Mouse (Mus musculus): ENCODE data around the gene Dnajb8. TPM values are rescaled to one million over a fixed set of nuclear protein-coding genes. Genes with fewer than 3 reads are reported as not detected.

The Dnajb8 gene
- polyA plus RNA-seq, 1 experiment from 2014 or later = not detected

- H3K9ac ChIP-seq (ENCODE audit: low read length) = no peak overlapping the region
- 55% methylated on average over 6 of the region's 6 CpGs for WGBS
- no peak overlapping the region for H3K4me2 ChIP-seq (ENCODE audit: low read length)
- peaks cover 5% of the 10 kb centered on the region; the same call in 1 of the 2 replicates for H3K4me1 ChIP-seq (ENCODE audit: control insufficient read depth, insufficient read depth, low read length)
- H3K9me3 ChIP-seq (replicated peaks; ENCODE audit: control insufficient read depth, low read length) = no peaks in the 10 kb centered on the region
- DNase-seq (ENCODE audit: low spot score) (no peak), ATAC-seq (no peak)
- no peaks in the 10 kb centered on the region for H3K36me3 ChIP-seq (ENCODE audit: control insufficient read depth, insufficient read depth, low read length)
- no peak overlapping the region for H3K4me3 ChIP-seq (ENCODE audit: low read depth, low read length)
- no peaks in the 10 kb centered on the region; the same call in 1 of the 2 replicates for H3K27me3 ChIP-seq (replicated peaks; ENCODE audit: control insufficient read depth, insufficient read depth, low read length)
- no peak overlapping the region for H3K27ac ChIP-seq (ENCODE audit: low read depth, low read length)
Measured at GRCm38 (mm10) chr6:88232221-88232620, 10.2 kb downstream of the Dnajb8 start.

DNA sequence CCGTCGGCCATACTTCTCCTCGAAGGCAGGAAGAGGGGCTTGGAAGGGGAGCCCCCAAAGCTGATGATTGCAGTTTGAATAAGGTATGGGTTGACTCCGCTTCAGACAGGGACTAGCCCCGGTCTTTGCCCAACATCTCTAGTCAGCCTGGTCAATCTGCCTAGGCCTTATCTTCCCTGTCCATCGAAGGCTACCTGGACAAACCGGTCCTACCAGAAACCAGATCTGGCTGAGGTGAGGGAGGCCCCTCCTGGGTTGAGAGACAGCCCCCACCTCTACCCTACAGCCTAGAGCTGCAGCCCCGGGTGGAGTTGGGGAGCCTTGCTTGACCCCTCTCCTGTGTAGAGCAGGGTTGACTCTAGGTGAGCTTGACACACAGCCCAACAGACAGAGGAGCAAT lies 11.9 kb downstream of the Dnajb8 start:
- H3K4me1 ChIP-seq (ENCODE audit: control insufficient read depth, insufficient read depth, low read length) = peaks cover 5% of the 10 kb centered on the region; the same call in 1 of the 2 replicates
- H3K27ac ChIP-seq (ENCODE audit: low read depth, low read length) = no peak overlapping the region
- no peaks in the 10 kb centered on the region; the same call in 1 of the 2 replicates for H3K27me3 ChIP-seq (replicated peaks; ENCODE audit: control insufficient read depth, insufficient read depth, low read length)
- no peak for ATAC-seq
- no peaks in the 10 kb centered on the region for H3K9me3 ChIP-seq (replicated peaks; ENCODE audit: control insufficient read depth, low read length)
- WGBS = 88% methylated on average over 8 of the region's 8 CpGs
- no peak overlapping the region for H3K4me3 ChIP-seq (ENCODE audit: low read depth, low read length)
- H3K36me3 ChIP-seq (ENCODE audit: control insufficient read depth, insufficient read depth, low read length) = no peaks in the 10 kb centered on the region
- no peak for DNase-seq (ENCODE audit: low spot score)
- no peak overlapping the region for H3K9ac ChIP-seq (ENCODE audit: low read length)
- no peak overlapping the region for H3K4me2 ChIP-seq (ENCODE audit: low read length)

DNA sequence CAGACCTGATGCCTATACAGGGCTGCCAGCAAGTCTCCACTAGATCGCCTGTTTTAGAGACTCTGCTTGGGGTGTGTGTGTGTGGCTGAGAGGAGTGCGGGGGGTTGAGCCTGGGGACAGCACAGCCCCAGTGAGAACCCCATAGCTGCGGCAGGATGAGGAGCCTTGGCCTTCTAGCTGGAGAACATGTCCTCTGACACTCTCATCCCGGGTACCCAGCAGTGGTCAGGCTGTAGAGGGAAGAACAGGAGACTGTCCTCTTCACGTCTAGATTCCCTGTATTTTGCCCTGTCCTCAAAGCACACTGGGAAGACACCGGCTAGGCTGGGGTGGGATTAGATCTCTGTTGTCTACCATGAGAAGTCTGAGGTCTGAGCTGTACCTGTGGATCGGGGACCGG lies 13.4 kb downstream of the Dnajb8 start:
- no peak for DNase-seq (ENCODE audit: low spot score)
- no peak for ATAC-seq
- H3K27me3 ChIP-seq (replicated peaks; ENCODE audit: control insufficient read depth, insufficient read depth, low read length) = no peaks in the 10 kb centered on the region; the same call in 1 of the 2 replicates
- peak overlapping the region; percentile 48; the same call in 1 of the 2 replicates for H3K4me2 ChIP-seq (ENCODE audit: low read length)
- WGBS = 19% methylated on average over 8 of the region's 8 CpGs
- no peaks in the 10 kb centered on the region for H3K36me3 ChIP-seq (ENCODE audit: control insufficient read depth, insufficient read depth, low read length)
- no peak overlapping the region for H3K9ac ChIP-seq (ENCODE audit: low read length)
- H3K4me3 ChIP-seq (ENCODE audit: low read depth, low read length) = no peak overlapping the region
- H3K9me3 ChIP-seq (replicated peaks; ENCODE audit: control insufficient read depth, low read length) = no peaks in the 10 kb centered on the region
- no peak overlapping the region for H3K27ac ChIP-seq (ENCODE audit: low read depth, low read length)
- H3K4me1 ChIP-seq (ENCODE audit: control insufficient read depth, insufficient read depth, low read length) = peaks cover 5% of the 10 kb centered on the region; the same call in 1 of the 2 replicates

DNA sequence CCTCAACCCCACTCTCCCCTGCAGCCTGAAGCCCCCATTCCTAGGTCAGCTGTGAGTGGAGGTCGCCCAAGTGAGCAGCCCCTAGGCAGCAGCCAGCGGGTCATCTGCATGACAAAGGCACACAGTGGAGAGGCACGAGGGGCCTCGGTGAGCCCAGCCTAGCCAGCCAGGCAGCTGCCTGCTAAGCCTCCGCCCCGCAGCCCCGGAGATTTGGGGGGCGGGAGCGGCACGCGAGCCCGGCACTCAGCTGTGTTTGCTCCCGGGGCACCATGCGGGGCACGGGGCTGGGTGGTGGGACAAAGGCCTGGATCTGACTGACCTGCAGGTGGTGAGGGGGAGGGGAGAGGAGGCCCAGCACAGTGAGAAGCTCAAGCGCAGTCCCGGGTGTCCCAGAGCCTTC lies 13.9 kb downstream of the Dnajb8 start:
- 0% methylated on average over 17 of the region's 17 CpGs for WGBS
- H3K4me1 ChIP-seq (ENCODE audit: control insufficient read depth, insufficient read depth, low read length) = peaks cover 5% of the 10 kb centered on the region; the same call in 1 of the 2 replicates
- ATAC-seq (peak; percentile 72), DNase-seq (ENCODE audit: low spot score) (peak; percentile 69)
- peak overlapping the region; percentile 37 for H3K9ac ChIP-seq (ENCODE audit: low read length)
- H3K27me3 ChIP-seq (replicated peaks; ENCODE audit: control insufficient read depth, insufficient read depth, low read length) = no peaks in the 10 kb centered on the region; the same call in 1 of the 2 replicates
- H3K36me3 ChIP-seq (ENCODE audit: control insufficient read depth, insufficient read depth, low read length) = no peaks in the 10 kb centered on the region
- H3K4me2 ChIP-seq (ENCODE audit: low read length) = peak overlapping the region; percentile 48
- H3K4me3 ChIP-seq (ENCODE audit: low read depth, low read length) = no peak overlapping the region
- H3K27ac ChIP-seq (ENCODE audit: low read depth, low read length) = no peak overlapping the region
- H3K9me3 ChIP-seq (replicated peaks; ENCODE audit: control insufficient read depth, low read length) = no peaks in the 10 kb centered on the region

DNA sequence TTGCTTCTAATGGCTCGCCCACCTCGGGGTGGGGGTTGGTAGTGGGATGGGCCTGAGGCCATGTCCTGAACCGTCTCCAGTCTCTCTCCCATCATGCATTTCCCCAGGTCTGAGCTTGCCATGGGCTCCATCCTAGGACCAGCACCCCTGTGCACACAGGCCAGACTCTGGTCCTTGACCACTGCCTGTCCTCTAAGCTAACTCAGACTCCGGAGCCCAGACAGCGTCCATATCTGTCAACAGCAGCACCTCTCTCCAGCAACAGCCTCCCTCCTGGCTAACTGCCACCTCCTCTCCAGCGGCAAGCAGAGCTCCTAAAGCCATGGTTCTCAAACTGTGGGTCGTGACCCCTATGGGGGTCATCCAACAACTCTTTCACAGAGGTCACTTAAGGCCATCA lies 14.4 kb downstream of the Dnajb8 start:
- no peak for DNase-seq (ENCODE audit: low spot score)
- Histone ChIP-seq H3K9ac (ENCODE audit: low read length) (no peak overlapping the region; the same call in 1 of the 2 replicates), H3K4me1 (ENCODE audit: control insufficient read depth, insufficient read depth, low read length) (peaks cover 5% of the 10 kb centered on the region; the same call in 1 of the 2 replicates), H3K27me3 (replicated peaks; ENCODE audit: control insufficient read depth, insufficient read depth, low read length) (no peaks in the 10 kb centered on the region; the same call in 1 of the 2 replicates), H3K4me3 (ENCODE audit: low read depth, low read length) (no peak overlapping the region), H3K36me3 (ENCODE audit: control insufficient read depth, insufficient read depth, low read length) (no peaks in the 10 kb centered on the region), H3K27ac (ENCODE audit: low read depth, low read length) (no peak overlapping the region), H3K4me2 (ENCODE audit: low read length) (peak overlapping the region; percentile 48), H3K9me3 (replicated peaks; ENCODE audit: control insufficient read depth, low read length) (no peaks in the 10 kb centered on the region)
- 10% methylated on average over 7 of the region's 7 CpGs for WGBS
- 0 out of 2 replicates have a peak, but pooled peaks have one; percentile 6 for ATAC-seq

- Histone ChIP-seq H3K4me2 (ENCODE audit: low read length) (no peak overlapping the region), H3K36me3 (ENCODE audit: control insufficient read depth, insufficient read depth, low read length) (no peaks in the 10 kb centered on the region), H3K4me3 (ENCODE audit: low read depth, low read length) (no peak overlapping the region), H3K27me3 (replicated peaks; ENCODE audit: control insufficient read depth, insufficient read depth, low read length) (no peaks in the 10 kb centered on the region), H3K27ac (ENCODE audit: low read depth, low read length) (no peak overlapping the region), H3K9ac (ENCODE audit: low read length) (no peak overlapping the region), H3K9me3 (replicated peaks; ENCODE audit: control insufficient read depth, low read length) (no peaks in the 10 kb centered on the region), H3K4me1 (ENCODE audit: control insufficient read depth, insufficient read depth, low read length) (no peaks in the 10 kb centered on the region)
- ATAC-seq = peak; percentile 80
- WGBS = 2% methylated on average over 14 of the region's 15 CpGs
- DNase-seq (ENCODE audit: low spot score) = peak; percentile 59
Measured at GRCm38 (mm10) chr6:88242604-88243003, 20.5 kb downstream of the Dnajb8 start.

GRCm38 (mm10) chr6:88249231-88249630 lies 27.2 kb downstream of the Dnajb8 start:
- H3K4me3 ChIP-seq (ENCODE audit: low read depth, low read length) = no peak overlapping the region
- DNase-seq (ENCODE audit: low spot score) = peak; percentile 17
- no peaks in the 10 kb centered on the region for H3K36me3 ChIP-seq (ENCODE audit: control insufficient read depth, insufficient read depth, low read length)
- 68% methylated on average over 1 of the region's 1 CpGs for WGBS
- no peaks in the 10 kb centered on the region for H3K4me1 ChIP-seq (ENCODE audit: control insufficient read depth, insufficient read depth, low read length)
- H3K9me3 ChIP-seq (replicated peaks; ENCODE audit: control insufficient read depth, low read length) = no peaks in the 10 kb centered on the region
- no peak overlapping the region for H3K27ac ChIP-seq (ENCODE audit: low read depth, low read length)
- no peak overlapping the region for H3K9ac ChIP-seq (ENCODE audit: low read length)
- no peaks in the 10 kb centered on the region for H3K27me3 ChIP-seq (replicated peaks; ENCODE audit: control insufficient read depth, insufficient read depth, low read length)
- ATAC-seq = no peak
- no peak overlapping the region for H3K4me2 ChIP-seq (ENCODE audit: low read length)

DNA sequence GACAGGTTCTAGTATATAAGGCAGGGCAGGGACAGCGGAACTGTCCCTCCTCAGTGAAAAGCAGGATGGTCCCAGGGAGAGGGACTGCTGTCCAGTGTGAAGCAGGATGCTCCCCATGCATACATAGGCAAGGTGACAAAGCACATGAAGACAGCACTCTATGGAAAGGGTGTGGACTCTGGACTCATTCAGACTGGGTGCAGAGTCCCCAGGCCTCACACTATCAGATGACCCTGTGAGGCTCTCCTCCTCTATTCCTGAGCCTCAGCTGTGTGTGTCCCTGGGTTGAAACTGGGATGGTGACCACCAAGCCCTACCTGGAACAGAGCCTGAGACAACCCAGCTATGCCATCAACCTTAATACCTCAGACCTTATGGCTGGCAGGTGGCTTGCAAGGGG lies 29.3 kb downstream of the Dnajb8 start:
- Histone ChIP-seq H3K4me1 (ENCODE audit: control insufficient read depth, insufficient read depth, low read length) (no peaks in the 10 kb centered on the region), H3K9me3 (replicated peaks; ENCODE audit: control insufficient read depth, low read length) (no peaks in the 10 kb centered on the region), H3K4me2 (ENCODE audit: low read length) (no peak overlapping the region), H3K4me3 (ENCODE audit: low read depth, low read length) (no peak overlapping the region), H3K27me3 (replicated peaks; ENCODE audit: control insufficient read depth, insufficient read depth, low read length) (no peaks in the 10 kb centered on the region), H3K36me3 (ENCODE audit: control insufficient read depth, insufficient read depth, low read length) (no peaks in the 10 kb centered on the region), H3K9ac (ENCODE audit: low read length) (no peak overlapping the region), H3K27ac (ENCODE audit: low read depth, low read length) (no peak overlapping the region)
- ATAC-seq (no peak), DNase-seq (ENCODE audit: low spot score) (no peak)
- 94% methylated on average over 1 of the region's 1 CpGs for WGBS

DNA sequence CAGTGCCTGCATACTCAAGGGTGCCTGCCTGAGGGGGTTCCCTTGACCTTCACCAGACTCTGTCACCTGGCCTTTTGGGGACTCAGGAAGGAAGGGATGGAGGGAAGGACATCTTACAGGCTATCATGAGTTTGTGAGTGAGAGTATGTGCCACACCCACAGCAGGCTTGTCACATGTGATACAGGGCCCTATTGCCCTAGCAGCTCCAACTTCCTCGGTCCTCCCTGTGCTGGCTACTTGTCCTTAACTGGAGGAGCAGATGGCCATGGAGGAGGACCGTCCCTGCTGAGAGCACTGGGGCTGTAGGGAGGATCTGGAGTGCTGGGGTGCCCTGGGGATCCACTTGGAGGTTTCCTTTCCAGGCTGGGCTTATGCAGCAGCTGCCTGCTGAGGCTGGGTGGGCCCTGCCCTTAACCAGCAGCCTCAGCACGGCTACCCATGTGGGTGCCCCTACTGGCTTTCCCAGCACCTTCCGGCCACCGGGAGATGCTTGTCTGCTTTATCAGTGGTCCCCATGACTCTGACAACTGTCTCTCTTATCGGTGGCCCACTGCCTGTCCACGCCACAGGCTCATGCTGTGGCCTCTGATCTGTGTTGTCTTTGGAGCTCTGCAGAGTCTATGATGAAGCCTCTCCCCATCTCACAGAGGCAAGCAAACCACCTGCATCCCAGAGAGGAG lies 29.9 kb downstream of the Dnajb8 start:
- no peak overlapping the region for H3K4me2 ChIP-seq (ENCODE audit: low read length)
- WGBS = 79% methylated on average over 7 of the region's 7 CpGs

More for the DNA sequence above, 29.9 kb downstream of the Dnajb8 start:
- Histone ChIP-seq H3K27me3 (replicated peaks; ENCODE audit: control insufficient read depth, insufficient read depth, low read length) (no peaks in the 10 kb centered on the region), H3K27ac (ENCODE audit: low read depth, low read length) (no peak overlapping the region), H3K9ac (ENCODE audit: low read length) (no peak overlapping the region), H3K36me3 (ENCODE audit: control insufficient read depth, insufficient read depth, low read length) (no peaks in the 10 kb centered on the region), H3K9me3 (replicated peaks; ENCODE audit: control insufficient read depth, low read length) (no peaks in the 10 kb centered on the region), H3K4me1 (ENCODE audit: control insufficient read depth, insufficient read depth, low read length) (no peaks in the 10 kb centered on the region), H3K4me3 (ENCODE audit: low read depth, low read length) (no peak overlapping the region)
- ATAC-seq (no peak), DNase-seq (ENCODE audit: low spot score) (no peak)

Measured in forebrain, embryonic 14.5 days (tissue).